Mouse (Mus musculus): ENCODE results near the gene Rab3gap2.

The Rab3gap2 gene

DNA sequence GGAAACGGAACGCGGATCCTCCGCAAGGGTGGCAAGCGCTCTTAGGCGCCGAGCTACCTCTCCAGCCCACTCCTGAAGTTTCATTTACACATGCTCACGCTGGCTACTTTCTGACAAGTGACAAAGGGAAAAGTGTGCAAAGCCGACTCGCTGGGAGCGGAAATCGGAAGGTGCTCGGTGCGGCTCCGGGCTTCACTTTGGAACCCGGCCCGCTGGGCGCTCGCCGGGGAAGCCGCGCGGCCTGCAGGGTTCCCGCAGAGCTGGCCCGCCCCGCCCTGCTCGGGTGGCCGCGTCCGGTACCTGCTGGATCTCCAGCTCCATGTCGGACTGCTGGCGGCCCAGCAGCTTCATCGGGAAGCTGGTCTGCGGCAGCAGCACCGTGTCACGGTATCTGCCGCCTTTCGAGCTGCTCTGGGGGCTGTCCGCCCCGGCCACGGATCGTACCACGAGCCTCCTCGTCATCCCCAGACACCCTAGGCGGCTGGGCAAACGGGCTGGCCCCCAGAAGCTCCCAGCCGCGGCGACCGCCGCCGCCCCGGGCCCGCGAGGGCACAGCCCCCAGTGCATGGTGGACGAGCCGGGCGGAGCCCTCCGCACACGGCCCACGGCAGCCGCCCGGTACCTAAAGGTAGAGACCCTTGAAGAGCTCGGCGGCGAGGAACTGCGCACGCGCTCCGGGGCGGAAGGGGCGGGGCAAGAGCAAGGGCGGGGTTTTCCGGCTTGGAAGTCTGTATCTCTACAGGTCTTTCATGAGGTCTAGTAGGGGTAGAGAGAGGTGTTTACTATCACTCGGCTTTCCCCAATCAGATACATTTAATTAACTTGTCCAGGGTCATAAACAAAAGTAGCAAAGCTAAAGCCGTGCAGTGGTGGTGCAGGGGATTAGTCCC, 125.0 kb downstream of the Rab3gap2 start, which contains the start of gene Iars2:
Gene Iars2, minus strand, starts transcription at position 676 of the 890 bp plus-strand sequence.
- ATAC-seq (ENCODE audit: insufficient number of reproducible peaks, low FRiP score, low TSS enrichment): peak; percentile 72

DNA sequence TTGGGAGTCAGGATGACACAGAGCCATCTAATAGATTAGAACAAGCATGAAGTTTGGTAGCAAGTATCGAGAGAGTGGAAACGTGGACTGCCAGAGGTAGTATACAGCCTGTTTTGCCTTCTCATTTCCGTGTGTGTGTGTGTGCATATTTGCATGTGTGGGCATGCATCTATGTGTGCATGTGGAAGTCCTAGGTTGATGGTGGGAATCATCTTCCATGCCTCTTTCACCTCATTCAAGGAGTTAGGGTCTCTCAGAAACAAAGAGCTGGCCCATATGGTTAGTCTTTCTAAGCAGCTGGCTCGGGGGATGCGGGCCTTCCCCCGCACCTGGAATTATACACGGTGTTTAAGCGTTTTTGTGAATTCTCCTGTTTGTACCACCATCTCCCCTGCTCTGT, 125.9 kb downstream of the Rab3gap2 start:
- ATAC-seq (ENCODE audit: insufficient number of reproducible peaks, low FRiP score, low TSS enrichment): no peak

DNA sequence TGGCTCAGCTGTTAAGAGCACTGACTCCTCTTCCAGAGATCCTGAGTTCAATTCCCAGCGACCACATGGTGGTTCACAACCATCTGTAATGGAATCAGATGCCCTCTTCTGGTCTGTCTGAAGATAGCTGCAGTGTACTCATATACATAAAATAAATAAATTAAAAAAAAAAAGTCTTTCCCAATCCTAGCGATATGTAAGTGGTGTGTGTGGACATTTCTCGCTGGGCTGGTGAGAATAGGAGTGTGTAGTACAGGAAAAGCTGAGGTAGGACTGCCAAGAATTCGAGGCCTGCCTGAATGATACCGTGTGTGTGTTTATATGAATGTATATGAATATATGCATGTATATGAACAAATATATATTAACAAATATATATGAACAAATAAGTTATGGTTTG, 127.4 kb downstream of the Rab3gap2 start:
- ATAC-seq (ENCODE audit: insufficient number of reproducible peaks, low FRiP score, low TSS enrichment): no peak

DNA sequence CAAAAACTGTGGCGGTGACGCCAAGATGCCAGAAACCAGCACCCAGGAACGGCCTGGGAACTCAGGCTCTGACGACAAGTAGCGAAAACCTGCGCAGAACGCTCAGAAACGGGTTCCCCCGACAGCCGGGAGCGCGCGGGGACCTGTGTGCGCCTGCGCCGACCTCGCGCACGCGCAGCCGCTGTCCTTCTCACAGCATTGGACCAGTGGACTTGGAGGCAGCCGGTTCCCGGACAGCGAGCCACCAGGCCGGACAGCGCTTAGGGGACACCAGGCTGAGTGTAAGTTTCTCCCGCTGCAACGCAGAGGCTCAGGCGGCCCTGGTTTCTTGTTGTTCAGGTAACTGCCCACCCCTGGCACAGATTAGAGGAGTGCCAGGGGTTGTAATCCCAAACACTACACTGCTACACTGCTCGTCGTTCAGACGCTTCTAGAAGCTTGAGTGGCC, 128.1 kb downstream of the Rab3gap2 start, which contains the start of gene Bpnt1:
Gene Bpnt1, plus strand, starts transcription at position 167 of the 448 bp plus-strand sequence.
- peak; percentile 90 for ATAC-seq (ENCODE audit: insufficient number of reproducible peaks, low FRiP score, low TSS enrichment)

DNA sequence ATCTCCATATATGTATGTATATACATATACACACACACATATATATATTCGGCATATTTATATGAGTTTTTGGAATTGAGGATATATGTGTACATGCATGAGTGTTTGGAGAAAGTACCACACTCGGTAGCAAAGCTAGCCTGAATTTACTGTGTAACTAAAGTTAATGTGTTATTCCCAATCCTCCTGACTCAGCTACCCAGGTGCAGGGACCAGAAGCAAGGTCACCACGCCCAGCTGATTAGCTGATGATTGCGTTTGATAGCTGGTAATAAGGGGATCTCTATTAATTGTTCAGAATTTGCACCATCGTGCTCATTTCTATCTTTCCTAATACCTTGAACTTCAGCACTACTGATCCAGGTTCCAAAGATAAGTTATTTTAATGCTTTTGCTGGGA, 129.7 kb downstream of the Rab3gap2 start:
- no peak for ATAC-seq (ENCODE audit: insufficient number of reproducible peaks, low FRiP score, low TSS enrichment)

DNA sequence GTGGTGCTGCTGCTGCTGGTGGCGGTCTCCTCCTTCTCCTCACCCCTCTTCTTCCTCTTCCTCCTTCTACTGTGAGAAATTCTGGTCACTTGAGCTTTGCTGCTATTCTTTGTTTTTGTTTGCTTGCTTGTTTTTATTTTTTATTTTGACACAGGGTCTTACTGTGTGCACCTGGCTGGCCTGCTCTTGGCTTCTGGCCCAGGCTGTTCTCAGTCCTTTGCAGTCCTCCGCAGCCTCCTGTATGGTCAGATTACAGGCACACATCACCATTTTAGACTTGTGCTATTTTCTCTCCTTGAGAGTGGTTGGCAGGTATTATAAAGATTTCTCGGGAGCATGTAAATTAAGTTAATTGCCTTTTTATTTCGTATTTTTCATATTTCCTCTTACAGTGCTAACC, 130.2 kb downstream of the Rab3gap2 start:
- no peak for ATAC-seq (ENCODE audit: insufficient number of reproducible peaks, low FRiP score, low TSS enrichment)

DNA sequence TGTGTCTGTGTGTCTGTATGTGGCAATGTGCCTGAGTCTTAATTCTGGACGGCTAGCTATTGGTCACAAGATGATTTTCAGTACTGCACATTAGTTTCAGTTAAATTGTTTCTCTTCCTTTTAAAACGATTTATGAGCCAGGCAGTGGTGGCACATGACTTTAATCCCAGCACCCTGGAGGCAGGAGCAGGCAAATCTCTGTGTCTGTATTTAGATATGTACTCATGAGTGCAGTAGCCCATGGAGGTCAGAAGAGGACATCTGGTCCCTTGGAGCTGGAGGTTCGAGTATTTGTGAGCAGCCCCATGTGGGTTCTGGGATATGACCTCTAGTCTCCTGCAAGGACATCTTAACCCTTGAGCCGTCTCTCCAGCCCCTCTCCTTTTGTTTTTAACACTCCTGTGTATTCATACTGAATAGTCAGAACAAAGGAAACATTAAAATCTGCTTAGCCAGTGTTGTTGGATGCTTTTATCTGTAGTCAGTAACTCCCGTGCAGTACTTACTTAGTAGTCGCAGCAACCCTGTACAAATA, 131.4 kb downstream of the Rab3gap2 start:
- no peak for ATAC-seq (ENCODE audit: insufficient number of reproducible peaks, low FRiP score, low TSS enrichment)

Measured in cerebellum, adult (tissue).